ENCODE assay signal across 10 mouse cellular contexts in the genomic region with DNA sequence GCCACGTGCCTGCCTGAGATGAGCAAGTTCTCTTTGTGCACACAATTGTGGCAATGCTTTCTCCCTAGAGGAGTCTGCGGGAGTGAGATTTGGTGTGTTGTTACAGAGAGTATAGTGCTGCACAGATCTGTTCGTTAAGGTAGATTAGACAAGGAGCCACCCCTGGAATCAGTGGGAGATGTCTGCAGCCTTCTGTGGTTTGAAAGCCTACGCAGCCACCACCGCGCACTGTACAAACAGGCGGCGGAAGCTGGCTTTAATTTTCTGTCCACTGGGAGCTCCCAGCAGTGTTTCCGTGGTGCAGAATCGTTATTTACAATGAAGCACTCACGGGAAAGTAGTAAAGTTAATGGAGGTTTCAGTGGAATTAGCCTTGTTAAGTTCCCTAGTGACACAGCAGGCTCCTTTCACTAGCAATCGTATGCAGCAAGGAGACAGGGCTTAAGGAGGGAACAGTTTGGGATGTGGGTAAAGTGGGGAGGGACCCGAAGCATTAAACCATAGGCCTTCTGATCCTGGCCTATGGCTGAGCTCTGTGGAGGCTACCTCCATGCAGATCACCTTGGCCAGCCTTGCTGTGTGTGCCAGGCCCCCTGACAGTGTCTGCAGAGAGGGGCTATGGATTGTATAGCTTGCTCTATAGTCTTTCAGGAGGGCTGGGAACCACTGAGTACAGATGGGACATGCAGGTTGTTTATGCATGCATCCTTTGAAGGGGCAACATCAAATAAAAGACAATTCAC.
A peak's percentile ranks its signal among the peaks of the same experiment; 100 is the strongest.
DNase-seq lines count a peak whose midpoint lies in the region; ATAC-seq and TF ChIP-seq lines count a peak whose summit lies in the region.
"Had no signal": no experiment of that assay in that cellular context is flagged by ENCODE, and none has a peak within 500 bp of the region (broad histone marks: within the 10 kb centered on the region; RNA-seq: fewer than 3 reads in every experiment).

No protein-coding gene starts in this region.

- no peak for ATAC-seq in kidney, embryonic 16.5 days (ENCODE audit: low FRiP score, low TSS enrichment)
- ATAC-seq in forebrain, embryonic 14.5 days, result no peak; the same call in 1 of the 2 replicates
- no peak for ATAC-seq in stomach, postnatal 0 days (ENCODE audit: low FRiP score, low TSS enrichment)
- ATAC-seq: CD4-positive, CD25-positive, alpha-beta regulatory T cell, adult 4 months had no signal

- TF ChIP-seq POLR2A in thymus, adult 2 months (IDR thresholded peaks at IDR 0.05; ENCODE audit: control insufficient read depth, extremely low read depth, insufficient read depth, low read length, poor library complexity), result no peak

- no peaks in the 10 kb centered on the region for H3K27me3 ChIP-seq in kidney, embryonic 16.5 days (ENCODE audit: insufficient read depth, low read length)
- no peaks in the 10 kb centered on the region for H3K27me3 ChIP-seq in forebrain, embryonic 14.5 days (replicated peaks; ENCODE audit: control insufficient read depth, insufficient read depth, low read length)
- H3K27me3 ChIP-seq in thymus, adult 2 months (ENCODE audit: control insufficient read depth, insufficient read depth, low read length), result no peaks in the 10 kb centered on the region
- no peaks in the 10 kb centered on the region for H3K27me3 ChIP-seq in stomach, postnatal 0 days (ENCODE audit: control insufficient read depth, insufficient read depth, low read length)

- DNase-seq in kidney, postnatal 4 days, result peak; percentile 14 to 18
- DNase-seq in forebrain, embryonic 14.5 days (ENCODE audit: low spot score), result peak; percentile 34
- DNase-seq in layer of hippocampus, postnatal 10 days (ENCODE audit: low spot score in 2 of 2), result peak; percentile 17
- peak; percentile 56 to 60 for DNase-seq in right cerebral cortex, adult 2 months (ENCODE audit: low spot score in 2 of 2)
- no peak for DNase-seq in thymus, adult 2 months
- no peak for DNase-seq in stomach, postnatal 0 days (ENCODE audit: low spot score)
- DNase-seq in spleen, postnatal 36 days (ENCODE audit: low spot score in 2 of 2), result no peak
- DNase-seq: cerebellum, postnatal 36 days had no signal

- no peaks in the 10 kb centered on the region for H3K9me3 ChIP-seq in kidney, embryonic 16.5 days (ENCODE audit: low read length)
- H3K9me3 ChIP-seq in forebrain, embryonic 14.5 days (replicated peaks; ENCODE audit: control insufficient read depth, low read length), result no peaks in the 10 kb centered on the region
- no peaks in the 10 kb centered on the region for H3K9me3 ChIP-seq in stomach, postnatal 0 days (ENCODE audit: control insufficient read depth, low read length)

- H3K36me3 ChIP-seq in kidney, embryonic 16.5 days (ENCODE audit: insufficient read depth, low read length), result no peaks in the 10 kb centered on the region
- no peaks in the 10 kb centered on the region for H3K36me3 ChIP-seq in forebrain, embryonic 14.5 days (ENCODE audit: control insufficient read depth, insufficient read depth, low read length)
- H3K36me3 ChIP-seq in thymus, adult 2 months (ENCODE audit: control insufficient read depth, insufficient read depth, low read length), result no peaks in the 10 kb centered on the region
- no peaks in the 10 kb centered on the region for H3K36me3 ChIP-seq in stomach, postnatal 0 days (ENCODE audit: control insufficient read depth, insufficient read depth, low read length)

- no peak overlapping the region for H3K4me2 ChIP-seq in kidney, embryonic 16.5 days (replicated peaks; ENCODE audit: low read depth, low read length)
- no peak overlapping the region for H3K4me2 ChIP-seq in forebrain, embryonic 14.5 days (ENCODE audit: low read length)
- no peak overlapping the region for H3K4me2 ChIP-seq in stomach, postnatal 0 days (replicated peaks; ENCODE audit: low read depth)

- no peak overlapping the region for H3K9ac ChIP-seq in kidney, embryonic 16.5 days (replicated peaks; ENCODE audit: low read length)
- no peak overlapping the region for H3K9ac ChIP-seq in forebrain, embryonic 14.5 days (ENCODE audit: low read length)
- no peak overlapping the region for H3K9ac ChIP-seq in stomach, postnatal 0 days (ENCODE audit: low read length)

- H3K27ac ChIP-seq in kidney, embryonic 16.5 days (ENCODE audit: low read length), result no peak overlapping the region
- no peak overlapping the region for H3K27ac ChIP-seq in forebrain, embryonic 14.5 days (ENCODE audit: low read depth, low read length)
- no peak overlapping the region for H3K27ac ChIP-seq in thymus, adult 2 months (ENCODE audit: control insufficient read depth, insufficient read depth, low read length)
- H3K27ac ChIP-seq in stomach, postnatal 0 days (replicated peaks), result no peak overlapping the region

- 53% methylated on average over 13 of the region's 13 CpGs for WGBS in kidney, embryonic 16.5 days
- 28% methylated on average over 13 of the region's 13 CpGs for WGBS in forebrain, embryonic 14.5 days
- WGBS in thymus, adult 2 months, result 93% methylated on average over 13 of the region's 13 CpGs
- 64% methylated on average over 13 of the region's 13 CpGs for WGBS in stomach, postnatal 0 days

- no peak overlapping the region for H3K4me3 ChIP-seq in kidney, embryonic 16.5 days (ENCODE audit: low read length)
- no peak overlapping the region for H3K4me3 ChIP-seq in forebrain, embryonic 14.5 days (ENCODE audit: low read depth, low read length)
- H3K4me3 ChIP-seq in thymus, adult 2 months (ENCODE audit: control insufficient read depth, insufficient read depth, low read length), result no peak overlapping the region
- H3K4me3 ChIP-seq in stomach, postnatal 0 days (ENCODE audit: low read depth, low read length), result no peak overlapping the region

- TF ChIP-seq CTCF in thymus, adult 2 months (IDR thresholded peaks at IDR 0.05; ENCODE audit: borderline replicate concordance, control insufficient read depth, extremely low read depth, insufficient read depth, low read length, poor library complexity), result no peak
- no peak for TF ChIP-seq CTCF in stomach, postnatal 0 days (IDR thresholded peaks at IDR 0.05; ENCODE audit: low read depth)

- no peak for TF ChIP-seq EP300 in stomach, postnatal 0 days (optimal IDR thresholded peaks at IDR 0.05)

- peaks cover 15% of the 10 kb centered on the region; the same call in 1 of the 2 replicates for H3K4me1 ChIP-seq in kidney, embryonic 16.5 days (ENCODE audit: insufficient read depth, low read length)
- no peaks in the 10 kb centered on the region for H3K4me1 ChIP-seq in forebrain, embryonic 14.5 days (ENCODE audit: control insufficient read depth, insufficient read depth, low read length)
- H3K4me1 ChIP-seq in thymus, adult 2 months (replicated peaks; ENCODE audit: control insufficient read depth, insufficient read depth, low read length), result no peaks in the 10 kb centered on the region
- H3K4me1 ChIP-seq in stomach, postnatal 0 days (replicated peaks; ENCODE audit: control insufficient read depth, insufficient read depth), result no peaks in the 10 kb centered on the region

Comparison
In these comparisons a context has a peak if more than half of its experiments do, and no peak if none do; other contexts are left out.
1. DNase-seq: peak in kidney, postnatal 4 days (2 of 2), forebrain, embryonic 14.5 days (single experiment), layer of hippocampus, postnatal 10 days (2 of 2) and right cerebral cortex, adult 2 months (2 of 2); none in thymus, adult 2 months (single experiment), stomach, postnatal 0 days (single experiment) and spleen, postnatal 36 days (0 of 2).